Mouse (Mus musculus) monocyte, adult 2 months (primary cell): Measurements from ENCODE around the gene Hsd3b7.
"Not testable (repeated sequence)": the region's sequence is repeated elsewhere in the genome, so short reads cannot be mapped to it uniquely, and the experiment has no call there.

Experiments used
- DNase-seq, 2 experiments: peaks; one replicate each; pipeline ENCODE4 v3.0.0; 2022; ENCODE audit warnings: low spot score in 2 of 2, low read depth in 1 of 2

Hsd3b7 gene

DNA sequence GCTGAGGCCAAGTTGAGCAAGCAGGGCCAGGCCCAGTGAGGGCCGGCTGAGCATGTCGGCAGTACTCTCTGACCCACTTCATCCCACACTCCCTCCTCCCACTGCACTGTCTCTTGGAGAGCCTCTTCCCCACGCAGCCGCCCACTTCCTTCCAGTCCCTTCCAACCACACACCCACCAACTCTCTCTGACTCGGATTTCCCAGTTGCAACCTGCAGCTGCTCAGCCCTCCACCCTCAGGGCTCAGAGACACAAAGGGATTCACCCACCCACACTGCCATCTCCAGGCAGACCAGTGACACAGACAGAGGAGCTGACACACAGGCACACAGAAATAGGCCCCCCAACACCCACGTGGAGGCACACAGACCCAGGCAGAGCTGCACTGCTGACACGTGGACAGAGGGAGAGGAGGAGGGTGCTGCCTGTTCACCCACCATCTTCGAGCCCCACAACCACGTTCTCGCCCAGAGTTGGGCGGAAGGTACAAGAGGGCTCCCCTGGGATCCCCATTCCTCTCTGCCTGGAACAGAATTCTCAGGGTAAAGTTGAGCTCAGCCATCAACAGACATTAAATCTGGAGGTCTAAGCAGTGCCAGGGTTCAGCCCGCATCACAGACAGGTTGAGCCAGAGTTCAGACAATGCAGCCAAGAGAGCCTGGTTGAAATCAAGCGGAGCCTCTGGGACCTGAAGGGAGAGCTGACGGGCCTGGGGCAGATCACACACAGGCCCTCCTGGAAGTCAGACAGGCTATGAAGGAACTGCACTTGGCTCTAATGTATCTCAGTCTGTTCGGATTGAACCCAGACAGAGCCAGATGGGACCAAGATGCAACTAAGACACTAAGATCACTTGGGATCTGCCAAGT is 15.8 kb downstream of the Hsd3b7 start:
- no peak for DNase-seq

DNA sequence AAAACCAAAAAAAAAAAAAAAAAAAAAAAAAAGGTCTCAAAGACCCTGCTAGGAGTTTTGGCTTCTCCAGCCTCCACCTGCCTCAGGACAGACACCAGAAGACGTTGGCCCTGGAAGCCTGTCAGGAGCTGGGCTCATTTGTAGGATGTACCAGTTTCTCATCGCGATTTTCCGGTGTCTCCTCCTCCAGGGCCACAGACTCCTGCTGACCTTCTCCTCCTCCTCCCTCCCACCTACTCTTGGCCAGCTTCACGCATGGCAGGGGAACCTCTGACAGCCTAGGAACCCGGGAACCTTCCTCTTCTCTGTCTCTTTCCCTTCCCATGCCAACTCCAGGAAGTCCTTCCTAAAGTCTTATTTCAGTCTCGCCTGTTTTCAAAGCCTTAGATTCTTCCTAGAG is 16.6 kb downstream of the Hsd3b7 start:
- DNase-seq = no peak

DNA sequence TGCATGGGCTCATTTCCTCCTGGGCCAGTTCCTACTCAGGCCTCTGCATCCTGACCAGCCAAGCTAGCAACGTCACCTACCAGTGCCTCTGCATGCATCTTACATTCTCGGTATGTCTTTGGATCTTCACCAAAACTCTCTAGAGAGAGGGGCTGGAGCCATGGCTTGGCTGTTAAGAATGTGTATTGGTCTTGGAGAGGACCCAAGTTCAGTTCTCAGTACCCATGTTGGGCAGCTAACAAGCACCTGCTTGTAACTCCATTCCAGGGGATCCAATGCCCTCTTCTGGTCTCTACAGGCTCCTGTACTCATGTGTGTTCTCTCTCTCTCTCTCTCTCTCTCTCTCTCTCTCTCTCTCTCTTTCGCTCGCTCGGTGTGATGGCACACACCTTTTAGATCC is 17.4 kb downstream of the Hsd3b7 start:
- DNase-seq = no peak

DNA sequence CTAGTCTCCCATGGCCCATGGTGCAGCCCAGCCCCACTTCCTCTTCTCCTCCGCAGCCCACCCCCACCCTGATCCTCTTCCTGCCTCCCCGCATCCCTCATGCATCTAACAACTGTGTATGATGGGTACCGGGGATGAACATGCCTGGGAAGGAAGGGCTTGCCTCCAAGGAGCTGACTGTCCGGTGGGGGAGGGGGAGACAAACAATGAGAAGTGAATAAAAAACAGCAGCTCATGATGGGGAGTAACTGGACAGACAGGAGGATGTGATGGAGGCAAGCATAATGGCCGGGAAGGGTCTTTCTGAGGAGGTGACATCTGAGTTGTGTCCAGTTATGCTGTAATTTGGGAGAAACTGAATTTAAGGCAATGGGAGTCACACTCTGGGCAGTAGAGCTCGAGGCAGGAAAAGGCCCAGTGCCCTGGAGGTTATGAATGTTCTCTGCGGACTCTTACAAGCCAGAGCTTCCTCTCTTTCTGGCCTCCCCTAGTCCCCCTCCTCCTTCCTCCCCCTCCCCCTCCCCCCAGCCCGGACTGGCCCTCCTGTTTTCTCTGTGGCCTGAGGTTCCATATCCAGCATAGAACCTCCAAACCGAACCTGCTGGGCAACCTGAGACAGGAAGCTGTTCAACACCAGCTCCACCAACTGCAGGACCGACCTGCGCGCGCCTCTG is 20.6 kb downstream of the Hsd3b7 start:
- DNase-seq = no peak

DNA sequence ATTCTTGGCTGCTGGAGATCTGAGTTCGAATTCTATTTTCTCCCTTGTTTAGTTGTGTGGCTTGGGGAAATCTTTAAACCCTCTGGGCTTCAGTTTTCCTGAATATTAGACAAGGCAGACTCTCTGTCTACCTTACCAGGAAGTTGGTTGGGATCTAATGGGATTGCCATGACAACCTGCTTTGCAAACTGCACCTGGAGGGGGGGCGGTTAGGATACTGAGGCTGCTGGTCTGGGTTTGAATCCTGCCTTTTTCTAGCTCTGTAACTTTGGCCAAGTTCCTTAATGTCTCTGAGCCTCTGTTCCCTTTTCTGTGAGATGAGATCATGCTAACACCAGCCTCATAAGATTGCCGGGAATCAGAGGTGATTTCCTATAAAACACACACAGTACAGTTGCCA is 22.1 kb downstream of the Hsd3b7 start:
- DNase-seq = no peak

DNA sequence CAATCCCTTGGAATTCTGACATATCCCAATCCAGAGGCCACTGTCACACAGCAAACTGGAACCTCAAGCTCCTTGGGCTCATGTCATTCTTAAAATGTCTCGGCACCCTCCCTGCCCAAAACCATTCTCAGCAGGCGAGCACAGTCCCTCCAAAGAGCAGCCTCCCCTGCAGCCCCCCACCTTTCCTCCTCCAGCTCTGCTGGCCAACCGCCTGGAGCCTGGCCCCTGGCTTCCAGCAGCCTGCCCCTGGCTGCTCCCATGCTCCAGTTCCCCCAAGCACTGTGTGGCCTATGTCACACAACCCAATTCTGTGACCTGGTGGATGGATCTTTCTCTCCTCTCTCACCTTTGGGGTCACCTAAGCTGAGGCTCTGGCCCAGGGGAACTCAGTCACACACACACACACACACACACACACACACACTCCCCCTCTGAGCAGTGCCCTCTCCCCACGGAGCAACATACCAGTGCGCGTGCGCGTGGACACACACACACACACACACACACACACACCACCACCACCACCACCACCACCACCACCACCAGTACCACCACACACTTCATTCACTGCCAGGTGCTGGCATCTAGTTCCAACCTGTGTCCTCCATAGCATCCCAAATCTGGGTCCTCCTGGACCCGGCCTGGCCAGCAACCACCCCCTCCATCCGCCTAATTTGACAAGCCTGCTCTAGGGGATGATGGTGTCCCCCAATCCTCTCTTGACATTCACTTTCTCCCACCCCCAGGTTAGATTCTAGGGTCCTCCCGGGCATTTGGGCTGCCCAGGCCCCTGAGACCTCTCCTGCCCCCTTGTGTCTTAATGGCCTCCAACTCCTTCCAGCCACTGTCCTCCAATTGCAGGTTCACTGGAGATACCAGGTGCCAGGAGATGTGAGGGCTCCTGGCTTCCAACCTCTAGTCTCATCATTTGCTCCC is 23.1 kb downstream of the Hsd3b7 start:
- DNase-seq = no peak

DNA sequence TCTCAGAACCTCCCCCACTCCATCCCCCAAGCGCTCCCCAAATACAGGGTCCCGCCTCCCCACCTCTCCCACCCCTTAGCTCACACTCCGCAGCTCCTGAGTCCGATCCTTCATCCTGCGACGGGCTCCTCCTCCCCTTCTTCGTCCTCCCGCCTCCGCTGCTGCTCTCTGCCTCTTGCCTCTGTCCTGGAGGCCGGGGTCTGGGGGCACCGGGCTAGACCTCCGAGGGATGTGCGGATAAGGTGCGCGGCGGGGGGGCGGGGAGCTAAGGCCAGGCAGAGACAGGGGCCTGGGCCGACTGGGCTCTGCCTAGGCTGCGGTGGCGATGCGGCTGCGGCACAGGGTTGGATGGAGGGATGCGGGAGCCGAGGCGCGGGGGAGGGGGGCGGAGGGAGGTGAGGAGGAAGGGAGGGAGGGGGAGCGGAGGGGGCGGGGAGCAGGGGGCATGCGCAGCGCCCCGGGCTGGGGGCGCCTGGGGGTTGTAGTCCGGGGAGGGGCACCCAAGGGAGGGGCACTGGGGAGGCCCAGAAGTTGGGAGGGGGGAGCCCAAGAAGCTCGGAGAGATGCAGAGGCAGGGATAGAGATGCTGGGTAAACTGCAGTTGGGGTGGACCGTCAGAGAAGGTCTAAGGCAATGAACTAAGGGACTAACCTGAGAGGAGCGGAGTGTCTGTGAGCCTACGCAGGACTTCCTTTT is 23.9 kb downstream of the Hsd3b7 start, which contains the start of the genes Stx4a and Stx1b:
Stx4a (plus strand) TSS at position 119 of the 696 bp plus-strand sequence.
Stx1b (minus strand) TSS at position 374 of the 696 bp plus-strand sequence.
- DNase-seq = no peak

DNA sequence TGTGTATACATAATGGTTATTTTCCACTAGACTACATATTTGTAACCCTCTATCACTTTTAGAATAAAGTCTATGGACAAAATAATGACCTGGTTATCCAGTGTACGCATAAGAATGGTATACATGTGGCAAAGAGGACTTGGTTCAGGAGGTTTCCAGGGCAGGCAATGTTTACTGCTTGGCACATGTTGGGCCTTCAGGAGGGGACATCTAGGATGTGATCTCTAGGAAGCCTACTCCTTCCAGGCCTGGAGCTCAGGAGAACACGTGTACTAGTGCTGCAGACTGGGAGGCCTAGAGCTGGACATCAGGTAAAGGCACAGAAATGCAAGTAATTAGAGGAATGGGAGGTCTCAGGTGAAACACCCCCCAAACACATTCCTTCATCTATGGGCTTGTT is 35.1 kb downstream of the Hsd3b7 start:
- DNase-seq = no peak

DNA sequence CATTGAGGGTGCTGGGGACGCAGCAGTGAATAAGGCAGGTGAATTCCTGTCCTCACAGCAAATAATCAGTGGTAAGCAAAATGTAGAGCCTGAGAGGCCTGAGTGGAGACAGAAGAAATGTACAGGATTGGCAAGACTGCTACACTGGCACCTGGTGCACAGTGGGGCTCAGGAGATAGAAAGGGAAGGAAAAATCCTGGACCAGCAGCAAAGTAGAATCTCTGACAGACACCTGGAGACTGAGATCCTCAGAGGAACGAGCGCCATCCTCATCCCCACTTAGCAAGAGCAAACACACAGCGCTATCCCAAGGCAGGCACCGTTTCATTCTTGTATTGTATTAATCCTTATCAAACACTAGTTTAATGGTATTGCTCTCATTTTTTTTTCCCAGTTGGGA is 37.1 kb downstream of the Hsd3b7 start:
- DNase-seq = no peak

DNA sequence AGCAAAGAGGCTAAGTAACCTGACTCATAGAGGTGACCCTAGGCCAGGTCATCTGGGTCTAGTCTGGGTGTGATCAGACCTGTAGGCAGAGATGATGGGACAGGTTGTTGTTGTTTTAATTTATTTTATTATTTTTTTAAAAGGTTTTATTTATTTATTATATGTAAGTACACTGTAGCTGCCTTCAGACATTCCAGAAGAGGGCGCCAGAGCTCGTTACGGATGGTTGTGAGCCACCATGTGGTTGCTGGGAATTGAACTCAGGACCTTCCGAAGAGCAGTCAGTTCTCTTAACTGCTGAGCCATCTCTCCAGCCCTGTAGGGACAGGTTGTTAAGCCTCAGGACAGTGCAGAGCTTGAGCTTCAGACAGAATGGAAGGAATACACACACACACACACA is 37.5 kb downstream of the Hsd3b7 start:
- DNase-seq = not testable (repeated sequence)

DNA sequence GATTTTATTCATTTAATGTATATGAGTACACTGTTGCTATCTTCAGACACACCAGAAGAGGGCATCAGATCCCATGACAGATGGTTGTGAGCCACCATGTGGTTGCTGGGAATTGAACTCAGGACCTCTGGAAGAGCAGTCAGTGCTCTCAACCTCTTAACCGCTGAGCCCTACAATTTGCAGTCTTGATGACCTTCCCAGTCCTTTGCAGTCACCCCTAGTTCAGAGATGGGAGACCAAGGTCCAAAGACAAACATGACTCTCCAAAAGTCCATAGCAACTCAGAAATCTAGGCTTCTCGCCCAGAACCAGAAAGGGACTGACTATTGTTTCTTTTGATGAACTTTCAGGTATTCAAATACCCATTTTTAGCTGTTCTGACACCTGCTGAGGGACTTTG is 39.6 kb downstream of the Hsd3b7 start:
- not testable (repeated sequence) for DNase-seq

DNA sequence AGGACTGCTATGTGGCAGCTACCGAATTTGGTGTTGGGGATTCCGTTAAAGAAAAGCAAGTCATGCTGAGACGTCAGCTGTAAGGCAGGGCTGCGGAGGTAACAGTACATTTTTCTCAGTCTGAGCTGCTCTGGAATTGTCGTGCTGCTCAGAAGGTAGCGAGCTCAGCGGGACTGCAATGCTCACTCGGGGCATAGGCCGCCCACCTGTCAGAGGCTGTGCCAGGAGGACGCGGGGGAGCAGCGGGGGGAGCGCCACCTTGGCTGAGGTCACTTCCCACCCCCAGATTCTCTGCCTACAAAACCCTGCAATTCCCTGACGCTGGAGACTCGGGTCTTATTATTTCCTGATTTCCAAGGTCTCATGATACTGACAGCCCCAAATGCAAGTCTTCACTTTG is 40.5 kb downstream of the Hsd3b7 start:
- peak in 1 of 2 experiments; percentile 17 for DNase-seq

DNA sequence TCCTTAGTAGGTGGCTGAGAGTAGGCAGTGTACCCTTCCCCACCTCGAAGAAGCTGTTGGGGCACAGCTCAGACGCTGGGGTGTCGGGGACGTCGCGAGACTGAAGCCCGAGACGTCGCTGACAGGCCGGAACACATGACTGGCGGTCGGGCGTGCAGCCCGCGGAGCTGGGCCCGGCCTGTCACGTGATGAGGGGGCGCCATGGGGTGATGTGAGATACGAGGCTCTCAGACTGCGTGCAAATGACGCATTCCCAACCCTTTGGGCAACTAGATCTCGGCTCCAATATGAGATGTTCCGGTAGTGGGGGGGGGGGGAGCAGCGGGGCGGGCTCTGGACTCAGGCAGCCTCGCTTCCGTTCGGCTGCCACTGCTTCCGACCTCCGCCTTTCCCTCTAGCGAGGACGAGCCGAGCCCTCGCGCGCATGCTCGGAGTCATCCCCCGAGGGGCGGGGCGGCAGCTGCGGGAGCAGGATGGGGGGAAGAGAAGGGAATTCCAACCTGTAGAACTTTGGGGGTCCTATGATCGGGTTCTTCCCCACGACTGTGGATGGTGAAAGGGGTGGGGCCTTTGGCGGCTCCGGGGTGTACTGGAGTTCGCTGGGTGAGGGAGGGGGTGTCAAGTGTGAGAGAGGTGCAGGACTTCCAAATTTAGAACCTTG is 41.1 kb downstream of the Hsd3b7 start:
- peak; percentile 84 for DNase-seq

DNA sequence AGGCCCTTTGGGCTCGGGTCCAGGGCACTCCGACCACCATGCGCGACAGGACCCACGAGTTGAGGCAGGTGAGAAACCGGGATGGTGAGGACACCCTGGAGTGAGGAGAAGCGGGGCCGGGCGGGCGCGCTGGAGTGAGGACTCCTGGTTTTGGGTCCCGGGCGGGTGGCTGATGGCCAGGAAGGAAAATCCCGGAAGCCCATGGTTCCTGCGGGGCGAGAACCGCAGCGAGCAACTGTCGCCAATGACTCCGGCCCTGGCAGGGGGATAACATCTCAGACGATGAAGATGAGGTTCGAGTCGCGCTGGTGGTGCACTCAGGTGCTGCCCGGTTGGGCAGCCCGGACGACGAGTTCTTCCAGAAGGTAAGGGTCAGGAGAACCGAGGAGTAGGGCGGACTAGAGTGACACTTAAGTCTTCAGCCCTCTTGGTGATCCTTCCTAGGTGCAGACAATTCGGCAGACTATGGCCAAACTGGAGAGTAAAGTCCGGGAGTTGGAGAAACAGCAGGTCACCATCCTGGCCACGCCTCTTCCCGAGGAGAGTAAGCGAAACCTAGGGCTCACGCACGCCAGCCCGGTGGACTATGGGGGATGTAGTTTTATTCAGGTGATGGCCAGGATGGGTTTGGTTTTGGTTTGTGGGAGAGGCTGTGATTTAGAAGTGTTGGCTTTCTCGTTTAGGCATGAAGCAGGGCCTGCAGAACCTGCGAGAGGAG is 41.8 kb downstream of the Hsd3b7 start:
- DNase-seq = peak; percentile 45 to 57

DNA sequence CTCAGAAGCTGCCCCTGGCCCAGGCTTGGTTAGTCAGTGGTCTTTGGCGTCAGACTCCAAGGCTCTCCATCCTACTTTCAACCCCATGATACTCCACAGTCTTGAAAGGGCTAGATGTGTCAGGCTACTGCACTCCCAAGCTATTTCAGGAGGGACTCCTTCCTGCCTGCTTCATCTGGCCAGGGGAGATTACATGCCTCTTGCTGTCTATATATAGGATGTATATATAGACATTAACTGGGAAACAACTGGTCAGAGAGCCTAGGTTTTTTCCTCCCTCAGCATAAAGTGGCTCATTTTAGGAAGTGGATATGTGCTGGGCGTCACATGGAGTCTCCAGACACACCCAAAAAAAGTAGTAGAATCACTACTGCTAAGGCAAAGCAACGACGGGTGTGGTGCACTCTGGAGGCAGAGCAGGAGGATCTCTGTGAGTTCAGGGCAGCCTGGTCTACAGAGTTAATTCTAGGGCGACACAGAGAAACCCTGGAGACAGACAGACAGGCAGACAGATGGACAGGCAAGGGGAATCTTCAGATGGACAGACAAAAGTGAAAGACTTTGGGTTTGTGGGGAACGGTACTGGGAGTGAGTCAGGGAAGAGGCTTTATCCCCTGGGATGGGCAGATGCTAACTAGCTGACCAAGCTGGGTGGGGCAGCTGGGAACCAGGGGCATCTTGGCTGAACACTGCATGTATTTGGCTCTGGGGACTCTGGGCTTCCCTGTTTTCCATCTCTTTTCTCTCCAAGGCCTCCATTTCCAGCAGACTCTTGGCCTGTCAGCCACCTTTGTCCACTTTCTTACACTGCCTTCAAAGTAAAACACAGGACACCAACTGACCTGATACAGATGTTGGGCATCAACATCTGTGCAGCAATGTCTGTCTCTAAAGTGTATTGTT is 49.8 kb downstream of the Hsd3b7 start:
- peak in 1 of 2 experiments; percentile 23 for DNase-seq

DNA sequence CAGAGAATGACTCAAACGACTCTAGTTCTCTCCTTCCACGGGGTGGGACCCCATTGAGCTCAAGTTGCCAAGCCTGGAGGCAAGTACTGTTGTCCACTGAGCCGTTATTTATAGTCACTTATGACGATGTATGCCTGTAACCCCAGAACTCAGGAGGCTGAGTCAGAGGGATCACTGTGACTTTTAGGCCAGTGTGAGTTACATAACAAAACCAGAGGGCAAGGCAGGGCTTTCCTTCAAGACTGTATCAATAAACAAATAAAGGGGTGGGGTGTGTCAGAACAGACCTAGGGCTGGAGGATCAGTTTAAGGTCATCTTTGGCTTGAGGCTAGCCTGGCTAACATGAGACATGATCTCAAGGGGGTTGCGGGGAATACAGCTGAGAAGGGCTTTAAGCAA is 50.5 kb downstream of the Hsd3b7 start:
- no peak for DNase-seq
